ENCODE assay signal across 9 mouse cellular contexts in genomic region chr5:149428810-149429255, GRCm38 (mm10). TPM values are rescaled to one million over a fixed set of nuclear protein-coding genes. Genes with fewer than 3 reads are reported as not detected.
DNase-seq lines count a peak whose midpoint lies in the region; ATAC-seq and TF ChIP-seq lines count a peak whose summit lies in the region.
"Had no signal": no experiment of that assay in that cellular context is flagged by ENCODE, and none has a peak within 500 bp of the region (broad histone marks: within the 10 kb centered on the region; RNA-seq: fewer than 3 reads in every experiment).

No protein-coding gene starts in this region.

- H3K9me3 ChIP-seq in liver, embryonic 14.5 days (ENCODE audit: control insufficient read depth, low read length) = no peaks in the 10 kb centered on the region
- no peaks in the 10 kb centered on the region for H3K9me3 ChIP-seq in neural tube, embryonic 12.5 days

- no peak overlapping the region for H3K9ac ChIP-seq in liver, embryonic 14.5 days (replicated peaks)
- no peak overlapping the region for H3K9ac ChIP-seq in neural tube, embryonic 12.5 days

- H3K27me3 ChIP-seq in liver, embryonic 14.5 days (ENCODE audit: control insufficient read depth, insufficient read depth, low read length) = no peaks in the 10 kb centered on the region
- H3K27me3 ChIP-seq in neural tube, embryonic 12.5 days (replicated peaks) = no peaks in the 10 kb centered on the region

- H3K4me3 ChIP-seq in liver, embryonic 14.5 days (ENCODE audit: insufficient read depth in 1 of 2, low read depth in 2 of 2, low read length in 2 of 2) = no peak overlapping the region
- H3K4me3 ChIP-seq in neural tube, embryonic 12.5 days = no peak overlapping the region
- H3K4me3 ChIP-seq: erythroblast, embryonic 14.5 days had no signal

- H3K27ac ChIP-seq in liver, embryonic 14.5 days = no peak overlapping the region
- H3K27ac ChIP-seq in neural tube, embryonic 12.5 days = no peak overlapping the region

- H3K4me1 ChIP-seq in liver, embryonic 14.5 days (replicated peaks; ENCODE audit: control insufficient read depth in 2 of 2, insufficient read depth in 2 of 2, low read length in 1 of 2) = peaks cover 12 to 30% of the 10 kb centered on the region in 2 experiments
- peaks cover 10% of the 10 kb centered on the region for H3K4me1 ChIP-seq in neural tube, embryonic 12.5 days

- TF ChIP-seq EP300 in liver, embryonic 14.5 days (IDR thresholded peaks at IDR 0.05; ENCODE audit: low read depth) = no peak

- intact Hi-C loops in gastrocnemius, postnatal 36 days (cut with DNase I) = no loop called here

- no peak overlapping the region for H3K4me2 ChIP-seq in liver, embryonic 14.5 days (ENCODE audit: low read depth)
- H3K4me2 ChIP-seq in neural tube, embryonic 12.5 days (replicated peaks) = 0 out of 2 replicates have a peak overlapping the region, but pooled peaks have one; percentile 16

- 15% methylated on average over 2 of the region's 2 CpGs for WGBS in liver, embryonic 14.5 days (ENCODE audit: insufficient replicate concordance)
- 39% methylated on average over 2 of the region's 2 CpGs for WGBS in neural tube, embryonic 12.5 days

- TF ChIP-seq CTCF in liver, embryonic 14.5 days (IDR thresholded peaks at IDR 0.05; ENCODE audit: low read depth) = no peak

- no peaks in the 10 kb centered on the region for H3K36me3 ChIP-seq in liver, embryonic 14.5 days (replicated peaks; ENCODE audit: control insufficient read depth, insufficient read depth, low read depth)
- H3K36me3 ChIP-seq in neural tube, embryonic 12.5 days = no peaks in the 10 kb centered on the region

- DNase-seq in adrenal gland, postnatal 14 days = peak; percentile 54
- peak; percentile 97 to 98 for DNase-seq in cerebellum, postnatal 14 days
- DNase-seq in gastrocnemius, postnatal 36 days = peak; percentile 66 to 73
- peak; percentile 72 for DNase-seq in induced T-regulatory cell, adult 2 months (ENCODE audit: low read depth)
- no peak for DNase-seq in liver, embryonic 14.5 days (ENCODE audit: low read depth in 3 of 3, low spot score in 3 of 3)
- peak; percentile 39 to 60 for DNase-seq in urinary bladder, postnatal 36 days (ENCODE audit: low spot score in 2 of 2)
- no peak for DNase-seq in frontal cortex, postnatal 36 days (ENCODE audit: low spot score in 2 of 2)

- 0 out of 2 replicates have a peak, but pooled peaks have one; percentile 40 for ATAC-seq in liver, embryonic 14.5 days (ENCODE audit: insufficient read depth)
- ATAC-seq in neural tube, embryonic 12.5 days (ENCODE audit: low FRiP score, low read depth) = no peak

RNA-seq across cellular contexts. Expression of gene Tex26, which starts 10.6 kb away (rescaled TPM):
- not detected in 2 replicates for total RNA-seq in adrenal gland, postnatal 14 days (2021)
- total RNA-seq in gastrocnemius, postnatal 36 days (2021) = not detected
- polyA plus RNA-seq in liver, embryonic 14.5 days (2012; rRNA removed) = 0.30 and 0.48 TPM in 2 replicates
- polyA plus RNA-seq in liver, embryonic 14.5 days (2014; fragmentation: Nextera tagmentation; extraction: Ambion mirVana) = 0.23 TPM in 1 of 2 replicates, not detected in the other
- polyA plus RNA-seq in neural tube, embryonic 12.5 days (2016; fragmentation: Nextera tagmentation; extraction: Ambion mirVana) = 0.46 and 0.68 TPM in 2 replicates
- polyA plus RNA-seq: erythroblast, embryonic 14.5 days had no signal

RNA-seq across cellular contexts. Expression of gene Medag, which starts 17.3 kb away (rescaled TPM):
- total RNA-seq in adrenal gland, postnatal 14 days (2021) = 3.9 and 4.5 TPM in 2 replicates
- 10 to 100 TPM; 14.9 to 15.1 TPM for total RNA-seq in gastrocnemius, postnatal 36 days (2021)
- 0.13 and 0.18 TPM in 2 replicates for polyA plus RNA-seq in liver, embryonic 14.5 days (2012; rRNA removed)
- polyA plus RNA-seq in liver, embryonic 14.5 days (2014; fragmentation: Nextera tagmentation; extraction: Ambion mirVana) = 0.04 and 0.27 TPM in 2 replicates
- 0.51 and 0.74 TPM in 2 replicates for polyA plus RNA-seq in neural tube, embryonic 12.5 days (2016; fragmentation: Nextera tagmentation; extraction: Ambion mirVana)
- polyA plus RNA-seq: erythroblast, embryonic 14.5 days had no signal

Comparison
In these comparisons a context has a peak if more than half of its experiments do, and no peak if none do; other contexts are left out.
1. DNase-seq: peak in adrenal gland, postnatal 14 days (single experiment), cerebellum, postnatal 14 days (2 of 2), gastrocnemius, postnatal 36 days (2 of 2), induced T-regulatory cell, adult 2 months (single experiment) and urinary bladder, postnatal 36 days (2 of 2); none in liver, embryonic 14.5 days (0 of 3) and frontal cortex, postnatal 36 days (0 of 2).